Mouse (Mus musculus): ENCODE results near the gene Commd1.

Gene Commd1

DNA sequence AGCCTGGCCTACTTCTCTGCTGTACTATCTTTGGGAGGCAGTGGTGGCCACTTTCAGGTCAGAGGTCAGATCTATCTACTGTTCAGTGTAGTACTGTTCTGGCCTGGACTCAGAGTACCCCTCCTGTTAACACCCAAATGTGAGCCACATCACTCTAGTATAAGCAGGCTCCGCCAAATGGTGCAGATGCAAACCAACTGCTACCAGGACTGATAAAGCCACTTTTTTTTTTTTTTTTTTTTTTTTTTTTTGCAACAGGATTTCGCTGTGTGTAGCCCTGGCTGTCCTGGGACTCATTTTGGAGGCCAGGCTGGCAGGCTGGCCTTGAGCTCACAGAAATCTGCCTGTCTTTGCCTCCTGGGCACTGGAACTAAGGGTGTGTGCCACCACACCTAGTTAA is 43.2 kb downstream of the Commd1 start:
- DNase-seq, result no peak

GRCm38 (mm10) chr11:22937716-22938316 is 44.4 kb downstream of the Commd1 start:
- DNase-seq, result no peak

DNA sequence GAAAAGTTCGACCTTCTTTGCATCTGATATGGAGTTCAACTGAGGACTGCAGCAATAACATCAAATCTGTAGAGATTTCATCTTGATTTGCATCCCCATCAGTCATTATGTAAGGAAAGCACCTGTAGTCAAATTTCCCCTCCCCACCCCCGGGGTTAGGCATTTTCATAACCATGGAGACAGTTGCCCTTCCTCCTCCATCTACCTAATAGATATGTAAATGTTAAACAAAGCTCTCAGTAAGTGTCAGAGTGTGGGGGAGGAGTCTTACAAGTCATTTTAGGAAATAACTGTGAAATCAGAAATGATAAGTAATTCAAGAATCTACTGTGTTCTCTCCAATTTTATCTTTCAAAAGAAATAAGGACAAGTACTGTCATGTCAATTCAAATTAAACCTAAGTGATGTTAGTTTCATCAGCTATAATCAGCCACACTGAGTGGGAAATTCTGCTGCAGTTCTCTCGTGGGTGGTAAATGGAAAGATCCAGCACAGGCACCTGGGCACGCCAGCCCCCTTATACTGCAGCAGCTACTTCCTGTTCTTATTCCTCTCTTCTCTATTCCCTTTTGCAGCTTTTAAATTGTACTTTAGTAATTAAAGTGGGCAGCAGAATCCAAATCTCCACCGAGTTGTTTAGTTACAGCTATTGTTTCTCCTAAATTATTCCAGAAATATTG is 45.6 kb downstream of the Commd1 start:
- no peak for DNase-seq

GRCm38 (mm10) chr11:22932167-22932566 is 50.0 kb downstream of the Commd1 start:
- no peak for DNase-seq

DNA sequence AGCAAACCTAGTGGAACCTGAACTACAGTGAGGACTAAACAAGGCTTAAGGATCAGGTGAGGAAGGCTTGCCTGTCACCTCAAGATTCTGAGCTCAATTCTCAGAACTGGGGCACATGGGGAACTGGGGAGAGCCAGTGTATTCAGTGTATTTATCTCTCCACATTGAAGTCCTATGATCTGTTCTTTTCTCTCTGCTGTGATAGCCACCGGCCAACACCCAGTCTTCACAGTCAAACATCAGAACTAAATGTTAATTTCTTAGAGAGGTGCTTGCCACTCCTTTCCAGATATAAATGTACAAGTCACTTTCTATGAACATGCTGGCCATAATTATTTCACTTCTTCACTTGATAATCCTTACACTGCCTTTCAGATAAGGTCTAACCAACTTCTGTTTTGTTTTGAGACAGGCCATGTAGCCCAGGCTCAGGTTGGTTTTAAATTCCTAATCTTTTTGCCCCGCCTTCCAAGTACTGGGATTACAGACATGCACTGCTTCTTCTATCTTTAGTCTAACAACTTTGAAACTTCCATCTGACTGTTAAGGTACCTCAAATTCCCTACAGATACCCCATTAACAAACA is 50.8 kb downstream of the Commd1 start:
- DNase-seq, result no peak

- DNase-seq, result no peak
Observed at GRCm38 (mm10) chr11:22930129-22930528, 52.1 kb downstream of the Commd1 start.

DNA sequence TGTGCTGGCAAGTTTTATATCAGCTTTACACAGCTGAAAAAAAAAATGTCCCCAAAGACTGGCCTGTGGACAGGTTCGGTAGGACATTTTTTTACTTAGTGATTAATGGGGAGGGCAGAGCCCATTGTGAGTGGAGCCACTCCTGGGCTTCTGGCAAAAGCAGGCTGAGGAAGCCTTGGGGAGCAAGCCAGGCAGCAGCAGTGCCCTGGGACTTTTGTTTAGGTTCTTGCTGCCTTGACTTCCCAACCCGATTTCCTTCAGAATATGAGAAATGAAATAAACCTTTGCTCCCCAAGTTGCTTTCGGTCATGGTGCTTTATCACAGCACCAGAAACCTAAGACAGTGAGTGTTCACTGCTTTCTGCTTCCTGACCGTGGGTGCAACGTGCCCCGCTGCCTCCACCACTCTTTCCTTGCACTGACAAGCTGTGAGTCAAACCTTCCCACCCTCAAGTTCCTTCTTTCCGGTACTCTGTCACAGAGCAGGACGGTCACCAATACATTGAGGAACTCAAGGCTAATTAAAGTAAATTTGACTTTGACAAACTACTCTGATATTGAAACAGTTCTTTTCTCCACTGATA is 53.5 kb downstream of the Commd1 start:
- DNase-seq, result no peak

GRCm38 (mm10) chr11:22923606-22924005 is 58.6 kb downstream of the Commd1 start:
- no peak for DNase-seq

- peak; percentile 11 to 41 for DNase-seq
Observed at GRCm38 (mm10) chr11:22922546-22922945, 59.6 kb downstream of the Commd1 start.

DNA sequence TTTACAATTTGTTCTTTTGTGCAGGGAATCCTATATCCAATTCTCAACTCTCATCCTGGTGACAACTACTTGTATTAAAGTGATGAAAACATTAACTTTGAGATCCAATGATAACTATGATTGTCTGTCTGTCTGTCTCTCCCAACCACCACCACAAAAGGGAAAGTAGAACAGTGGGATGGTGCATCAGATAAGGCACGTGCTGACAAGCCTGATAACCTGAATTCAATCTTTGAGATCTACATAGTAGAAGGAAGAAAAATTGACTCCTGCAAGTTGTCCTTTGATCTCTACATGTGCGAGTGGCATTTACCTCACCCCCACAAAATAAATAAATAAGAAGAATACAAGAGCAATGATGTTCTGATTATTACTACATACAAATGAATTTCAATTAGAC is 62.8 kb downstream of the Commd1 start:
- DNase-seq, result no peak

- no peak for DNase-seq
Observed at GRCm38 (mm10) chr11:22917786-22918185, 64.4 kb downstream of the Commd1 start.

DNA sequence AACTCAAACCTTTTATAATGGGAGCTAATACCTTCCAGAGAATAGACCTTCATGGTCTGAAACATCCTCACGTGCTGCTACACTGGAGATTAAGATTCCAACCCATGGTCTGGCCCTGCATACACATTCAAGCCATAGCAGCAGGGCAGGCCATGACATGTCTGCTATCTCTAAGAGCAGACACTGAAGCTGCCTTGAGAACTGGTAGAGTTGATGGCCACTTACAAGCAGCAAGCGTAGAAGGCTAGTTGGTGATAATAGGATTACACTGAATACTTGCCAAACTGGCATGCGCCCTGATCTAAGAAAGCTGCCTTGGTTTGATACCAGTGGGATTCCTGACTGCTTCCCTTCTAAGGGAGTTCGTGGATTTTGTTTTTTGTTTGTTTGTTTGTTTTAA is 68.4 kb downstream of the Commd1 start:
- no peak for DNase-seq

GRCm38 (mm10) chr11:22911831-22912230 is 70.4 kb downstream of the Commd1 start:
- DNase-seq, result no peak

DNA sequence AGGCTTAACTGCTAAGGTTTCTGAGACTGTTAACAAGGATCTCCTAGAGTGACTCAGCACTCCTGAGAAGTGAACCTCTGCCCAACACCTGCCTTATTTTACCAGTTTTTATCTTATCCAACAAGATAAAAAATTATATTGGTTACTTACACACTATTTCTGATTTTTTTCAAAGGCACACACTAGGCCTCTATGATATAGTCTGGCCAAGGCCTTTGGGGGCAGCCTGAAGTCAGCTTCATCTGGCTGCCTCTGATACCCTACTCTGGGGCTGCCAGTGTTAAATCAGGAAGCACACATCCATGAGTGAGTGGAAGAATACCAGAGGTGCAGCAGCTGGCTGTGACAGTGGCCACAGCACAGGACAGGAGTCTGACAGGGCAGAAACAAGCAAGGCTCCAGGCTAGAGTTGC is 75.7 kb downstream of the Commd1 start:
- no peak for DNase-seq

DNA sequence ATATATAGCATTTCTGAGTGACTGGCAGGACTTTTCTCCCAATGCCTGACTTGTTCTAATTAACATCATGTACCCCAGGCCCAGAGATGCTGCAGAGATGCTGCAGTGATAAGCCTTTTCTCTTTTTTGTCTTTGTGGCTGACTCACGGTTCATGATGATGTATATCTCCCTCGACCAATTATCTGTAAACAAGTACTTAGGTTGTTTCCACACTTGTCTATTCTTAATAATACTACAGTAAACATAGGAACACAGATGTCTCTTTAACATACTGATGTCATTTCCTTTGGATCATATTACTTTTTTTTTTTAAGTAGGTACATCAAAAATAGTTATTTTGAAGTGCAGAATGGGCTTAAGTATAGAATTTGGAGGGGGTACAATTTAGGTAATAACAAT is 79.3 kb downstream of the Commd1 start:
- DNase-seq, result no peak

DNA sequence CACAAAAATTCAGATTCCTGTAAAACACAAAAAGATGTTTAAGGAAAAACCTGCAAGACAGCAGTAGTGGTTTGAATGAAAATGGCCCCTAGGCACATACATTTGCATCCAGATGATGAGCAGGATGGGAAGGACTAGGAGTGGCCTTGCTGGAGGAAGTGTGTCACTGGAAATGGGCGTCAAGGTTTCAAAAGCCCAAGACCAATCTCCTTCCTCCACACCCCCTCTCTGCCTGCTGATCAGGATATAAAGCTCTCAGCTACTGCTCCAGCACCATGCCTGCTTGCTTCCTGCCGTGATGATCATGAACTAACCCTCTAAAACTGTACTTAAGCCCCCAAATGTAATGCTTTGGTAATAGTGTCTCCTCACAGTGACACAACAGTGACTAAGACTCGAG is 82.1 kb downstream of the Commd1 start:
- DNase-seq, result no peak

DNA sequence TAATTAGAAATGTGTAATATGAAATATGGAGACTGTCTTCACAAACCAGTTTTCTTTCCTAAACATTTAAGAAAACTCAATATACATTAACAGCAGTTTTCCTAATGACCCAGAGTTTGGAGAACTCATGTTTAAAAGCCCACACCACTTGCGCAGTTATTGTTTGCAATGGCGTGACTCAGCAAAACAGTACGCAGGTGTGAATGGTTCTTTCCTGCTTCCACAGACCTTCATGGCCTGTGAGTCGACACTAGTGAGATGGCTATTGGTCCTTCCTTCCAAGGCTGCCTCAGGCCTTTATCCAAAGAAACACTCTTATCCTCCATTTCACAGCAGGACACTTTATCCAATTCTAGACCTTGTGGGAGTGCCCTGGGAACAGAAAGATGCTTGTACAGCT is 84.5 kb downstream of the Commd1 start:
- DNase-seq, result no peak

DNA sequence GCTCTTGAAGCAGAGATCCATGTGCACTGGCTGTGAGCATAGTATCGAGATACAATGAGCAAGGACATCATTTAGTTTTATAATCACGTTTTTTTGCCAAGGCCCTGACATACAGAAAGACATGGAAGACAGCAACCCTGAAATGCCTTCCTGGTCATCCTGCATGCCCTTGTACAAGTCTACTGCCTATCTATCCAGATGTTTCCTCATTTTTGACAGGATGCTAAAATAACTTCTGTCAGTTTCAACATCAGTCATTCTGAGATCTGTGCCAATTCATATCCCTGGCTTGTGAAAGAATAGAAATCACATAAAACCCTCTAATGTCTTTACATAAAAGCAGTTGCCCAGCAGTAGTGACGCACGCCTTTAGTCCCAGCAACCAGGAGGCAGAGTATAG is 85.1 kb downstream of the Commd1 start:
- no peak for DNase-seq

DNA sequence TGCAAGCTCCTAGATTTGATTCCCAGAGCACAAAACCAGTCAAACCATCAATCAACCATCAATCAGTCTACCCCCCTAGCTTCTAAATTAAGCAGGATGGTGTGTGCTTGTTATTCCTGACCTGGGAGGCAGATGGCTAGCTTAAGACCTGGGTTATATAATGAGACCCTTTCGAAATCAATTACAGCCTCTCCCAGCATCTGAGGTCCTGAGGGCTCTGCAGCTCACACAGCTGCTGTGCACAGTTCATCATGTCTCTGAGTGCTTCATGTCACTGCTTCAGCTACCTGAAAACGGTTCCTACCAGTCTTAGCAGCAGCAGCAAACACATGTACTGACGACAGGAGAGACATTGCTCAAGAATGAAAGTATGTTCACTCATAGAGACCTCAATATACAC is 89.1 kb downstream of the Commd1 start:
- DNase-seq, result no peak

- no peak for DNase-seq
Observed at GRCm38 (mm10) chr11:22892466-22892865, 89.7 kb downstream of the Commd1 start.

GRCm38 (mm10) chr11:22891876-22892275 is 90.3 kb downstream of the Commd1 start:
- peak; percentile 43 to 62 for DNase-seq

DNA sequence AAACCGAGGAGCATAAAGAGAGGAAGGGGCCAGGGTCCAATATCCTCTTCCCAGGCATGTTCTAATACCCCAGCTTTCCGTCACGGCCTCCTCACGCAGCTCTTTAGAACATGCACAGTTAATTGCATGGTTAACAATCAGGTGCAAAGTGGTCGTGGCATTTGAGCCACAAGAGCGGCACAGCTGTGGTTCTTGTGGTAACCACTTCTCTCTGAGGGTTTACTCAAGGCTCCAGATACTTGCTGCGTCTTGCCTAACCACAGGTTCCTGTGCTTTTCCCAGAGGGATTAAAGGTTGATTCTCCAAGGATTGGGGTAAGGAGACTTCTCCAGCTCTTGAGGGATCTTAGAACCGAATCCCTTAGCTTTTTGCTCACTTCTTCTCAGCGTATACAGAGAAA is 90.9 kb downstream of the Commd1 start:
- no peak for DNase-seq

DNA sequence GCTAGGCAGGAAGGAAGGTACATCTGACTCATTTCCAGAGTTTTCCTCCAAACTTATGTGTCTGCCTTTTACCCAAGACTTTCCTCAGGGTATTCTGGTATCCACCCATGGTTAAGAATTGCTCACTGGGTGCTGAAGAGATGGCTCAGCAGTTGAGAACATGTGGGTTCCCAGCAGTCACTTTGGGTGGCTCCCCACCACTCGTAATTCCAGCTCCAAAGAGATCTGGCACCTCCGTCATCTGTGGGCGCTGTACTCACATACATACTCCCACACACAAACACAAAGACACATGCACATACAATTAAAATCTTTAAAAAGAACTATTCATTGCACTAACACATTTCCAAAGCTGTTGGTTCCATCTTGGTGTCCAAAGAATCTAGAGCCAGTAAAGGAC is 93.0 kb downstream of the Commd1 start:
- DNase-seq, result no peak

GRCm38 (mm10) chr11:22886991-22887390 is 95.2 kb downstream of the Commd1 start:
- DNase-seq, result no peak
